Mouse (Mus musculus): ENCODE data around the gene Prr29. TPM values are rescaled to one million over a fixed set of nuclear protein-coding genes. Genes with fewer than 3 reads are reported as not detected.
"Not testable (repeated sequence)": the region's sequence is repeated elsewhere in the genome, so short reads cannot be mapped to it uniquely, and the experiment has no call there.

Prr29 gene
- polyA plus RNA-seq, 1 experiment from 2014 or later: 0.92 TPM

- H3K27ac ChIP-seq (replicated peaks; ENCODE audit: low read depth, low read length): no peak overlapping the region
- 57% methylated on average over 6 of the region's 6 CpGs for WGBS
- H3K4me2 ChIP-seq (ENCODE audit: low read depth, low read length): no peak overlapping the region
- no peaks in the 10 kb centered on the region for H3K36me3 ChIP-seq (ENCODE audit: control insufficient read depth, insufficient read depth, low read length)
- ATAC-seq (ENCODE audit: low read depth): no peak
- peaks cover 6% of the 10 kb centered on the region; the same call in 1 of the 2 replicates for H3K4me1 ChIP-seq (ENCODE audit: control insufficient read depth, insufficient read depth, low read length)
- no peak for DNase-seq (ENCODE audit: low spot score)
- H3K4me3 ChIP-seq (ENCODE audit: low read depth, low read length): no peak overlapping the region
- H3K9ac ChIP-seq (ENCODE audit: low read depth, low read length): no peak overlapping the region
- no peaks in the 10 kb centered on the region for H3K9me3 ChIP-seq (ENCODE audit: control insufficient read depth, low read length)
- no peaks in the 10 kb centered on the region for H3K27me3 ChIP-seq (replicated peaks; ENCODE audit: control insufficient read depth, insufficient read depth, low read length)
Measured at GRCm38 (mm10) chr11:106329128-106329527, 36.1 kb upstream of the Prr29 start.

- DNase-seq (ENCODE audit: low spot score): peak; percentile 62
- 68% methylated on average over 7 of the region's 7 CpGs for WGBS
- Histone ChIP-seq H3K4me2 (ENCODE audit: low read depth, low read length) (no peak overlapping the region), H3K27me3 (replicated peaks; ENCODE audit: control insufficient read depth, insufficient read depth, low read length) (no peaks in the 10 kb centered on the region), H3K9ac (ENCODE audit: low read depth, low read length) (no peak overlapping the region), H3K9me3 (ENCODE audit: control insufficient read depth, low read length) (no peaks in the 10 kb centered on the region), H3K27ac (replicated peaks; ENCODE audit: low read depth, low read length) (no peak overlapping the region), H3K4me3 (ENCODE audit: low read depth, low read length) (no peak overlapping the region), H3K36me3 (ENCODE audit: control insufficient read depth, insufficient read depth, low read length) (no peaks in the 10 kb centered on the region), H3K4me1 (ENCODE audit: control insufficient read depth, insufficient read depth, low read length) (peaks cover 6% of the 10 kb centered on the region; the same call in 1 of the 2 replicates)
- no peak for ATAC-seq (ENCODE audit: low read depth)
Measured at GRCm38 (mm10) chr11:106329682-106330081, 35.6 kb upstream of the Prr29 start.

- H3K4me2 ChIP-seq (ENCODE audit: low read depth, low read length): no peak overlapping the region
- peaks cover 5% of the 10 kb centered on the region; the same call in 1 of the 2 replicates for H3K4me1 ChIP-seq (ENCODE audit: control insufficient read depth, insufficient read depth, low read length)
- ATAC-seq (ENCODE audit: low read depth) (no peak), DNase-seq (ENCODE audit: low spot score) (no peak)
- H3K9ac ChIP-seq (ENCODE audit: low read depth, low read length): no peak overlapping the region
- no peak overlapping the region for H3K27ac ChIP-seq (replicated peaks; ENCODE audit: low read depth, low read length)
- no peaks in the 10 kb centered on the region for H3K27me3 ChIP-seq (replicated peaks; ENCODE audit: control insufficient read depth, insufficient read depth, low read length)
- 44% methylated on average over 4 of the region's 4 CpGs for WGBS
- H3K4me3 ChIP-seq (ENCODE audit: low read depth, low read length): no peak overlapping the region
- no peaks in the 10 kb centered on the region for H3K9me3 ChIP-seq (ENCODE audit: control insufficient read depth, low read length)
- no peaks in the 10 kb centered on the region for H3K36me3 ChIP-seq (ENCODE audit: control insufficient read depth, insufficient read depth, low read length)
Measured at GRCm38 (mm10) chr11:106332458-106332857, 32.8 kb upstream of the Prr29 start.

DNA sequence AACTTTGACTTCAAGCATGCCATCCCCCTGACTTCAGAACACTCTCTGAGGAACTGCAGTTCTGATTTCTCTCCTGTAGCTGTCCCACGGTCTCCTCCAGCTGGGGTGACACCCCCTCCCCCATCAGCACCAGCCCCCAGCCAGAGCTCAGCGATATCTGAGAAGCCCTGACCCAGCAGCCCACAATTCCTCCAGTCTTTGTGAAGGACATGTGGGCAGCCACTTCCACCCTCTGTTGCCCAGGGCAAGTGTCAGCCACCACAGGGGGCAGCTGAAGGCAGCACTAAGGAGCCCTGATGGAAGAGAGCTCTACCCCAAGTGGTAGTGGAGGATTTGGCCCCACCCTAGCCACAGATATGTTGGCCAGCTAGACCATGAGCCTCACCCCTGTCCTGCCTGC is 31.2 kb upstream of the Prr29 start:
- DNase-seq (ENCODE audit: low spot score): no peak
- Histone ChIP-seq H3K9ac (ENCODE audit: low read depth, low read length) (no peak overlapping the region), H3K36me3 (ENCODE audit: control insufficient read depth, insufficient read depth, low read length) (no peaks in the 10 kb centered on the region), H3K27me3 (replicated peaks; ENCODE audit: control insufficient read depth, insufficient read depth, low read length) (no peaks in the 10 kb centered on the region), H3K9me3 (ENCODE audit: control insufficient read depth, low read length) (no peaks in the 10 kb centered on the region), H3K4me1 (ENCODE audit: control insufficient read depth, insufficient read depth, low read length) (no peaks in the 10 kb centered on the region), H3K4me2 (ENCODE audit: low read depth, low read length) (no peak overlapping the region), H3K27ac (replicated peaks; ENCODE audit: low read depth, low read length) (no peak overlapping the region), H3K4me3 (ENCODE audit: low read depth, low read length) (no peak overlapping the region)
- 0% methylated on average over 2 of the region's 2 CpGs for WGBS
- ATAC-seq (ENCODE audit: low read depth): no peak

DNA sequence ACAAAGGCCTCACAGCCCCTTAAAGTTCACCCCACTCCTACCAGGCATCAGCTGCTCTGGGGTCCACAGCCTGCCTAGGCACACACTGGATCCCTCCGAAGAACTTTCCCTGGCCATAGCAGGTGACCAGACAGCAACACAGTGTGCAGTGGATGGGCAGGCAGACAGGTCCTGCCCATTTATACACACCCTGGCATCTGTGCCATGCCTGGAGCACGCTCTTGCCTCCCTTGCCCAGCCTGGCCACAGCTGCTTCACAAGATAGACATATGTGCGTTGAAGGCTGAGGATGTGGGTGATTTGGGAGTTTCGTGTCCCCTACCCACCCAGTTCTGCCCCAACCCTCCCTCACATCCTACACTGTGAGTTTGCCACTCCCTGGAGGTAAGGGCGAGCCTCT is 27.2 kb upstream of the Prr29 start:
- Histone ChIP-seq H3K4me1 (ENCODE audit: control insufficient read depth, insufficient read depth, low read length) (no peaks in the 10 kb centered on the region), H3K9me3 (ENCODE audit: control insufficient read depth, low read length) (no peaks in the 10 kb centered on the region), H3K36me3 (ENCODE audit: control insufficient read depth, insufficient read depth, low read length) (no peaks in the 10 kb centered on the region), H3K4me3 (ENCODE audit: low read depth, low read length) (no peak overlapping the region), H3K27ac (replicated peaks; ENCODE audit: low read depth, low read length) (no peak overlapping the region), H3K4me2 (ENCODE audit: low read depth, low read length) (no peak overlapping the region), H3K9ac (ENCODE audit: low read depth, low read length) (no peak overlapping the region), H3K27me3 (replicated peaks; ENCODE audit: control insufficient read depth, insufficient read depth, low read length) (no peaks in the 10 kb centered on the region)
- DNase-seq (ENCODE audit: low spot score) (no peak), ATAC-seq (ENCODE audit: low read depth) (no peak)
- 78% methylated on average over 5 of the region's 5 CpGs for WGBS

- no peak overlapping the region for H3K4me2 ChIP-seq (ENCODE audit: low read depth, low read length)
- H3K4me1 ChIP-seq (ENCODE audit: control insufficient read depth, insufficient read depth, low read length): no peaks in the 10 kb centered on the region
- no peak for ATAC-seq (ENCODE audit: low read depth)
- DNase-seq (ENCODE audit: low spot score): no peak
- H3K27ac ChIP-seq (replicated peaks; ENCODE audit: low read depth, low read length): no peak overlapping the region
- H3K4me3 ChIP-seq (ENCODE audit: low read depth, low read length): no peak overlapping the region
- H3K9ac ChIP-seq (ENCODE audit: low read depth, low read length): no peak overlapping the region
- no peaks in the 10 kb centered on the region for H3K9me3 ChIP-seq (ENCODE audit: control insufficient read depth, low read length)
- H3K27me3 ChIP-seq (replicated peaks; ENCODE audit: control insufficient read depth, insufficient read depth, low read length): no peaks in the 10 kb centered on the region
- WGBS: 73% methylated on average over 7 of the region's 7 CpGs
- no peaks in the 10 kb centered on the region for H3K36me3 ChIP-seq (ENCODE audit: control insufficient read depth, insufficient read depth, low read length)
Measured at GRCm38 (mm10) chr11:106338870-106339269, 26.4 kb upstream of the Prr29 start.

DNA sequence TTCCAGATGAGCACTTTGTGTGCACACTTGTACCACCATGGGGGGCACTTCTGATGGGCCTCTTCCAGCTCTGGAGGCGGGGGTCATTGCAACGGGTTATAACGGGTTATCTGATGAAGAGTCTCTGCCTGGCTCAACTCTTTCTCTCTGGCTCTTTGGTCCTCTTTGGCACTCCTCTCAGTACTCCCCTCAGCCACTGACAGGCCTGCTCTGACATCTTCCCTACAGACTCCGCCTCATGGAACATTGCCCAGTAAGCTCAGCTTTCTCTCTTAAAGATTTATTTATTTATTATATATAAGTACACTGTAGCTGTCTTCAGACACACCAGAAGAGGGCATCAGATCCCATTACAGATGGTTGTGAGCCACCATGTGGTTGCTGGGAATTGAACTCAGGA is 25.9 kb upstream of the Prr29 start:
- not testable (repeated sequence) for ATAC-seq (ENCODE audit: low read depth)
- WGBS: 85% methylated on average over 4 of the region's 4 CpGs

DNA sequence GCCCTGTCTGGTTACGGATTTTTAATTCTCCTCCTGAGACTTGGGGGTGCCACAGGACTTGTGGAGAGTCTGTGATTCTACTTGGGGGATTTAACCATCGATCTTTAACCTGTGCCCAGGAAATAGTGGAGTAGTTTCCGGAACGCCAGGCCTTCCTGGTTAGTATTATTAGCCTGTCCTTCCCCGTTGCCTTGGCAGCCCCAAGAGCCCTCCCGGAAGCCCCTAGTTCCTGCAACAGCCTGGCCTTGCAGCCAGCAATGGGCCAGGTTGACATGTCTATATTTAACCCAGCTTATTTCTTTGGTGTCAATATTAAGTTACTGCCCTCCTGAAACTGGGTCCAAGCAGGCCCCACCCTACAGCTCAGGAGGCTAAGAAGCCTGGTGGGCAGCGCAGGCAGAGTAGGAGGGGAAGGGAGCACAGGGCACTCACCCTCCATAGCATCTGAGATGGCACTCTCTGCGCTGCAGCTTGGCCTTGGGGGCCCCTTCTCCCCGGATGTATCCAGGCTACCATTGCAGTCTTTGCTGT is 24.2 kb upstream of the Prr29 start:
- WGBS: 82% methylated on average over 9 of the region's 9 CpGs
- Histone ChIP-seq H3K27me3 (replicated peaks; ENCODE audit: control insufficient read depth, insufficient read depth, low read length) (no peaks in the 10 kb centered on the region), H3K36me3 (ENCODE audit: control insufficient read depth, insufficient read depth, low read length) (no peaks in the 10 kb centered on the region), H3K27ac (replicated peaks; ENCODE audit: low read depth, low read length) (no peak overlapping the region), H3K9ac (ENCODE audit: low read depth, low read length) (no peak overlapping the region), H3K4me3 (ENCODE audit: low read depth, low read length) (no peak overlapping the region), H3K9me3 (ENCODE audit: control insufficient read depth, low read length) (no peaks in the 10 kb centered on the region), H3K4me2 (ENCODE audit: low read depth, low read length) (no peak overlapping the region), H3K4me1 (ENCODE audit: control insufficient read depth, insufficient read depth, low read length) (no peaks in the 10 kb centered on the region)
- no peak for ATAC-seq (ENCODE audit: low read depth)
- no peak for DNase-seq (ENCODE audit: low spot score)

More for the DNA sequence above, 25.9 kb upstream of the Prr29 start:
- not testable (repeated sequence) for H3K9me3 ChIP-seq (ENCODE audit: control insufficient read depth, low read length); H3K4me1 ChIP-seq (ENCODE audit: control insufficient read depth, insufficient read depth, low read length); H3K4me3 ChIP-seq (ENCODE audit: low read depth, low read length); H3K27ac ChIP-seq (replicated peaks; ENCODE audit: low read depth, low read length); H3K4me2 ChIP-seq (ENCODE audit: low read depth, low read length); H3K9ac ChIP-seq (ENCODE audit: low read depth, low read length); H3K36me3 ChIP-seq (ENCODE audit: control insufficient read depth, insufficient read depth, low read length); H3K27me3 ChIP-seq (replicated peaks; ENCODE audit: control insufficient read depth, insufficient read depth, low read length)
- peak; percentile 38 for DNase-seq (ENCODE audit: low spot score)

- H3K4me2 ChIP-seq (ENCODE audit: low read depth, low read length): no peak overlapping the region
- H3K4me3 ChIP-seq (ENCODE audit: low read depth, low read length): no peak overlapping the region
- H3K36me3 ChIP-seq (ENCODE audit: control insufficient read depth, insufficient read depth, low read length): no peaks in the 10 kb centered on the region
- H3K4me1 ChIP-seq (ENCODE audit: control insufficient read depth, insufficient read depth, low read length): no peaks in the 10 kb centered on the region
- DNase-seq (ENCODE audit: low spot score) (peak; percentile 48), ATAC-seq (ENCODE audit: low read depth) (no peak)
- H3K27me3 ChIP-seq (replicated peaks; ENCODE audit: control insufficient read depth, insufficient read depth, low read length): no peaks in the 10 kb centered on the region
- WGBS: 45% methylated on average over 5 of the region's 6 CpGs
- H3K9me3 ChIP-seq (ENCODE audit: control insufficient read depth, low read length): no peaks in the 10 kb centered on the region
- H3K9ac ChIP-seq (ENCODE audit: low read depth, low read length): no peak overlapping the region
- H3K27ac ChIP-seq (replicated peaks; ENCODE audit: low read depth, low read length): no peak overlapping the region
Measured at GRCm38 (mm10) chr11:106344910-106345309, 20.4 kb upstream of the Prr29 start.

Data from embryonic facial prominence, embryonic 14.5 days (tissue).